Mouse (Mus musculus): Measurements from ENCODE around the gene Ltv1. TPM values are rescaled to one million over a fixed set of nuclear protein-coding genes. Genes with fewer than 3 reads are reported as not detected.

Ltv1 gene
- polyA plus RNA-seq, 1 experiment from 2014 or later: 27.1 TPM

Other genes with a start within 250 kb of the Ltv1 start
- 9.7 and 10.6 TPM in 2 replicates for gene Stx11, start 228.9 kb downstream of the Ltv1 start, polyA plus RNA-seq (2015; fragmentation: Nextera tagmentation; extraction: Ambion mirVana)
- gene Sf3b5, start 187.8 kb downstream of the Ltv1 start, polyA plus RNA-seq (2015; fragmentation: Nextera tagmentation; extraction: Ambion mirVana): 16.5 and 17.2 TPM in 2 replicates
- 20.9 and 22.6 TPM in 2 replicates for gene Plagl1, start 132.7 kb downstream of the Ltv1 start, polyA plus RNA-seq (2015; fragmentation: Nextera tagmentation; extraction: Ambion mirVana)
- gene Zc2hc1b, start 15.1 kb downstream of the Ltv1 start, polyA plus RNA-seq (2015; fragmentation: Nextera tagmentation; extraction: Ambion mirVana): not detected in 2 replicates

All from liver, embryonic 15.5 days (tissue).